Mouse (Mus musculus) cerebellum, adult 2 months (tissue): Measurements from ENCODE around the gene Klhl36. TPM values are rescaled to one million over a fixed set of nuclear protein-coding genes. Genes with fewer than 3 reads are reported as not detected.

ENCODE experiments used
- DNase-seq, 2 experiments: peaks; one replicate each; pipeline ENCODE4 v3.0.0; 2021
- H3K27ac ChIP-seq: fragments of 200-500 bp; 2 replicates; pipeline ENCODE4 v1.5.1; 2012; ENCODE audit warnings: low read length, control low read depth, inconsistent platforms; ENCODE audit not compliant: insufficient read depth
- H3K27me3 ChIP-seq: fragments of 200-500 bp; 2 replicates; pipeline ENCODE4 v1.6.1; 2012; ENCODE audit warnings: inconsistent platforms, mild to moderate bottlenecking, low read length, moderate library complexity; ENCODE audit not compliant: control insufficient read depth, insufficient read depth
- H3K4me1 ChIP-seq: fragments of 200-500 bp; 2 replicates; pipeline ENCODE4 v1.6.1; 2011; ENCODE audit warnings: low read length; ENCODE audit not compliant: control insufficient read depth, insufficient read depth
- H3K4me3 ChIP-seq: fragments of 200-500 bp; replicated peaks from 2 replicates; pipeline ENCODE3; 2011; ENCODE audit warnings: mild to moderate bottlenecking, low read depth, low read length, control low read depth; ENCODE audit not compliant: insufficient read depth
- CTCF ChIP-seq: fragments of 200-500 bp; IDR thresholded peaks from 2 replicates; pipeline ENCODE4 v1.5.1; 2011; ENCODE audit warnings: low read depth, mild to moderate bottlenecking, control low read depth, low read length, moderate library complexity, borderline replicate concordance; ENCODE audit not compliant: insufficient read depth
- POLR2A ChIP-seq: fragments of 200-500 bp; IDR thresholded peaks from 2 replicates; pipeline ENCODE4 v1.6.1; 2011; ENCODE audit warnings: low read length, control low read depth, borderline replicate concordance; ENCODE audit not compliant: insufficient read depth
- WGBS: fragments of 180-500 bp; shearing (Covaris S2); methylation state at CpG from one replicate; pipeline ENCODE4 v1.1.7; 2018; 5-methylcytosine and 5-hydroxymethylcytosine counted together
- polyA plus RNA-seq: library from polyadenylated mRNA; depleted of rRNA; stranded (reverse); fragments of >200 nt; gene quantifications from 2 replicates; pipeline ENCODE4 v1.2.3, GENCODE M21; 2012

Gene Klhl36
- polyA plus RNA-seq, 1 experiment = 12.7 TPM

- peaks cover 4% of the 10 kb centered on the region for H3K4me1 ChIP-seq
- TF ChIP-seq CTCF (no peak), POLR2A (no peak)
- 93% methylated on average over 16 of the region's 16 CpGs for WGBS
- no peak overlapping the region for H3K27ac ChIP-seq
- H3K27me3 ChIP-seq = no peaks in the 10 kb centered on the region
- DNase-seq = no peak
- no peak overlapping the region for H3K4me3 ChIP-seq
Observed at GRCm38 (mm10) chr8:119847232-119847922, 14.7 kb upstream of the Klhl36 start.

GRCm38 (mm10) chr8:119853521-119853920 is 8.5 kb upstream of the Klhl36 start:
- H3K27me3 ChIP-seq = no peaks in the 10 kb centered on the region
- DNase-seq = no peak
- WGBS = 80% methylated on average over 8 of the region's 8 CpGs
- H3K27ac ChIP-seq = no peak overlapping the region
- TF ChIP-seq CTCF = no peak
- H3K4me1 ChIP-seq = peaks cover 7% of the 10 kb centered on the region
- H3K4me3 ChIP-seq = no peak overlapping the region

- Histone ChIP-seq H3K4me1 (peaks cover 7% of the 10 kb centered on the region), H3K4me3 (no peak overlapping the region), H3K27ac (no peak overlapping the region), H3K27me3 (no peaks in the 10 kb centered on the region)
- 27% methylated on average over 5 of the region's 5 CpGs for WGBS
- TF ChIP-seq CTCF (no peak), POLR2A (no peak)
- DNase-seq = peak in 1 of 2 experiments; percentile 38
Observed at GRCm38 (mm10) chr8:119854035-119854434, 8.0 kb upstream of the Klhl36 start.

GRCm38 (mm10) chr8:119855656-119856055 is 6.4 kb upstream of the Klhl36 start:
- WGBS = 20% methylated on average over 5 of the region's 5 CpGs
- peaks cover 7% of the 10 kb centered on the region for H3K4me1 ChIP-seq
- no peak overlapping the region for H3K27ac ChIP-seq
- TF ChIP-seq POLR2A (no peak), CTCF (no peak; the same call in 1 of the 2 replicates)
- H3K27me3 ChIP-seq = no peaks in the 10 kb centered on the region
- peak in 1 of 2 experiments; percentile 50 for DNase-seq
- H3K4me3 ChIP-seq = no peak overlapping the region

- no peak overlapping the region for H3K4me3 ChIP-seq
- TF ChIP-seq POLR2A = no peak
- TF ChIP-seq CTCF = no peak
- 73% methylated on average over 6 of the region's 6 CpGs for WGBS
Observed at GRCm38 (mm10) chr8:119857767-119858166, 4.3 kb upstream of the Klhl36 start.

GRCm38 (mm10) chr8:119862390-119862734 is 296 bp downstream of the Klhl36 start:
- no peaks in the 10 kb centered on the region for H3K4me1 ChIP-seq
- no peak for DNase-seq
- TF ChIP-seq POLR2A (no peak), CTCF (no peak)
- WGBS = under 1% methylated on average over 19 of the region's 19 CpGs
- peak overlapping the region; percentile 36 for H3K27ac ChIP-seq
- H3K4me3 ChIP-seq = peak overlapping the region; percentile 81
- H3K27me3 ChIP-seq = no peaks in the 10 kb centered on the region

More at GRCm38 (mm10) chr8:119857767-119858166, 4.3 kb upstream of the Klhl36 start:
- no peak overlapping the region for H3K27ac ChIP-seq
- H3K27me3 ChIP-seq = no peaks in the 10 kb centered on the region
- peaks cover 7% of the 10 kb centered on the region for H3K4me1 ChIP-seq
- DNase-seq = no peak

GRCm38 (mm10) chr8:119862749-119863148 is 683 bp downstream of the Klhl36 start:
- H3K27me3 ChIP-seq = no peaks in the 10 kb centered on the region
- no peak overlapping the region for H3K27ac ChIP-seq
- H3K4me1 ChIP-seq = no peaks in the 10 kb centered on the region
- WGBS = 40% methylated on average over 6 of the region's 6 CpGs
- no peak for DNase-seq
- TF ChIP-seq POLR2A (no peak), CTCF (no peak)
- peak overlapping the region; percentile 81 for H3K4me3 ChIP-seq

- no peak for DNase-seq
- Histone ChIP-seq H3K27me3 (no peaks in the 10 kb centered on the region), H3K4me1 (no peaks in the 10 kb centered on the region), H3K4me3 (no peak overlapping the region), H3K27ac (no peak overlapping the region)
- 77% methylated on average over 20 of the region's 20 CpGs for WGBS
- TF ChIP-seq POLR2A = no peak
- TF ChIP-seq CTCF = no peak
Observed at GRCm38 (mm10) chr8:119869616-119870015, 7.5 kb downstream of the Klhl36 start.
